Mouse (Mus musculus) splenic B cell, adult 2 months (primary cell): Measurements from ENCODE around the gene Plekhb2.
A peak's percentile ranks its signal among the peaks of the same experiment; 100 is the strongest.

Source experiments
- DNase-seq: peaks from one replicate; pipeline ENCODE4 v3.0.0-alpha.2; 2011; ENCODE audit warnings: low read depth, low spot score
- H3K27me3 ChIP-seq: 2 replicates; pipeline ENCODE4 v1.6.1; 2012; ENCODE audit warnings: mild to moderate bottlenecking, low read length, moderate library complexity, mixed read lengths; ENCODE audit not compliant: control insufficient read depth, poor library complexity, insufficient read depth, severe bottlenecking
- H3K36me3 ChIP-seq: 2 replicates; pipeline ENCODE4 v1.6.1; 2012; ENCODE audit warnings: mild to moderate bottlenecking, low read length, moderate library complexity, mixed read lengths; ENCODE audit not compliant: control insufficient read depth, poor library complexity, insufficient read depth, severe bottlenecking

The Plekhb2 gene

GRCm38 (mm10) chr1:34849745-34850342 is at the start of gene Plekhb2:
Gene Plekhb2, plus strand, starts transcription at chr1:34849976.
- Histone ChIP-seq H3K36me3 (no peaks in the 10 kb centered on the region), H3K27me3 (no peaks in the 10 kb centered on the region)
- DNase-seq: peak; percentile 90

- Histone ChIP-seq H3K27me3 (no peaks in the 10 kb centered on the region), H3K36me3 (no peaks in the 10 kb centered on the region)
- DNase-seq: peak; percentile 63
Observed at GRCm38 (mm10) chr1:34801616-34802289, 48.0 kb upstream of the Plekhb2 start.

GRCm38 (mm10) chr1:34802290-34802642 is 47.5 kb upstream of the Plekhb2 start:
- no peaks in the 10 kb centered on the region for H3K36me3 ChIP-seq
- DNase-seq: peak; percentile 51

GRCm38 (mm10) chr1:34804863-34805262 is 44.9 kb upstream of the Plekhb2 start:
- Histone ChIP-seq H3K27me3 (no peaks in the 10 kb centered on the region), H3K36me3 (no peaks in the 10 kb centered on the region)
- no peak for DNase-seq

More at GRCm38 (mm10) chr1:34802290-34802642, 47.5 kb upstream of the Plekhb2 start:
- H3K27me3 ChIP-seq: no peaks in the 10 kb centered on the region

GRCm38 (mm10) chr1:34805931-34806520 is 43.8 kb upstream of the Plekhb2 start:
- DNase-seq: no peak
- Histone ChIP-seq H3K36me3 (no peaks in the 10 kb centered on the region; the same call in 1 of the 2 replicates), H3K27me3 (no peaks in the 10 kb centered on the region)

- H3K36me3 ChIP-seq: peaks cover under 1% of the 10 kb centered on the region; the same call in 1 of the 2 replicates
- H3K27me3 ChIP-seq: no peaks in the 10 kb centered on the region
- no peak for DNase-seq
Observed at GRCm38 (mm10) chr1:34808445-34808844, 41.3 kb upstream of the Plekhb2 start.

GRCm38 (mm10) chr1:34810293-34810692 is 39.5 kb upstream of the Plekhb2 start:
- Histone ChIP-seq H3K27me3 (no peaks in the 10 kb centered on the region), H3K36me3 (peaks cover 8% of the 10 kb centered on the region; the same call in 1 of the 2 replicates)
- no peak for DNase-seq

- Histone ChIP-seq H3K27me3 (no peaks in the 10 kb centered on the region), H3K36me3 (peaks cover 8% of the 10 kb centered on the region; the same call in 1 of the 2 replicates)
- no peak for DNase-seq
Observed at GRCm38 (mm10) chr1:34811035-34811434, 38.7 kb upstream of the Plekhb2 start.

- no peaks in the 10 kb centered on the region for H3K27me3 ChIP-seq
- no peak for DNase-seq
Observed at GRCm38 (mm10) chr1:34811581-34811980, 38.2 kb upstream of the Plekhb2 start.

GRCm38 (mm10) chr1:34812407-34813247 is 37.1 kb upstream of the Plekhb2 start:
- H3K36me3 ChIP-seq: peaks cover 10% of the 10 kb centered on the region; the same call in 1 of the 2 replicates
- DNase-seq: peak; percentile 29
- no peaks in the 10 kb centered on the region for H3K27me3 ChIP-seq

More at GRCm38 (mm10) chr1:34811581-34811980, 38.2 kb upstream of the Plekhb2 start:
- peaks cover 8% of the 10 kb centered on the region; the same call in 1 of the 2 replicates for H3K36me3 ChIP-seq

- no peak for DNase-seq
- Histone ChIP-seq H3K36me3 (peaks cover 10% of the 10 kb centered on the region), H3K27me3 (no peaks in the 10 kb centered on the region)
Observed at GRCm38 (mm10) chr1:34815843-34816242, 33.9 kb upstream of the Plekhb2 start.

- DNase-seq: no peak
- Histone ChIP-seq H3K27me3 (no peaks in the 10 kb centered on the region), H3K36me3 (peaks cover 5% of the 10 kb centered on the region)
Observed at GRCm38 (mm10) chr1:34819225-34819910, 30.4 kb upstream of the Plekhb2 start.

- no peak for DNase-seq
- no peaks in the 10 kb centered on the region for H3K27me3 ChIP-seq
Observed at GRCm38 (mm10) chr1:34821411-34821810, 28.4 kb upstream of the Plekhb2 start.

GRCm38 (mm10) chr1:34822003-34822402 is 27.8 kb upstream of the Plekhb2 start:
- Histone ChIP-seq H3K36me3 (peaks cover 8% of the 10 kb centered on the region), H3K27me3 (no peaks in the 10 kb centered on the region)
- no peak for DNase-seq

More at GRCm38 (mm10) chr1:34821411-34821810, 28.4 kb upstream of the Plekhb2 start:
- peaks cover 8% of the 10 kb centered on the region for H3K36me3 ChIP-seq
